Mouse (Mus musculus) E14TG2a.4 (cell line): ENCODE results near the gene Olfr55.
"Not testable (repeated sequence)": the region's sequence is repeated elsewhere in the genome, so short reads cannot be mapped to it uniquely, and the experiment has no call there.

ENCODE experiments used
- H3K27me3 ChIP-seq: 2 replicates; pipeline ENCODE4 v1.6.1; 2014; ENCODE audit warnings: low read length, control low read depth; ENCODE audit not compliant: insufficient read depth
- H3K36me3 ChIP-seq: 2 replicates; pipeline ENCODE4 v1.6.1; 2014; ENCODE audit warnings: low read length, control low read depth; ENCODE audit not compliant: insufficient read depth
- H3K4me1 ChIP-seq: replicated peaks from 2 replicates; pipeline ENCODE4 v1.6.1; 2014; ENCODE audit warnings: low read depth, low read length, control low read depth
- H3K4me3 ChIP-seq: replicated peaks from 2 replicates; pipeline ENCODE4 v1.5.1; 2014; ENCODE audit warnings: mild to moderate bottlenecking, low read length
- H3K9me3 ChIP-seq: 2 replicates; pipeline ENCODE4 v1.6.1; 2014; ENCODE audit warnings: low read length, control low read depth
- CTCF ChIP-seq: conservative IDR thresholded peaks from 2 replicates; pipeline ENCODE4 v1.5.1; 2014; ENCODE audit warnings: low read length
- NANOG ChIP-seq: IDR thresholded peaks from 2 replicates; pipeline ENCODE4 v1.6.1; 2014; ENCODE audit warnings: borderline replicate concordance, low read length, mixed read lengths
- POU5F1 ChIP-seq: IDR thresholded peaks from 2 replicates; pipeline ENCODE4 v1.6.1; 2014; ENCODE audit warnings: low read length, borderline replicate concordance

Gene Olfr55

GRCm38 (mm10) chr17:33168147-33168546, at the start of gene Olfr55:
Gene Olfr55, plus strand, starts transcription at chr17:33168447.
- H3K9me3 ChIP-seq, H3K4me1 ChIP-seq, H3K4me3 ChIP-seq, H3K36me3 ChIP-seq, H3K27me3 ChIP-seq: not testable (repeated sequence)

- no peaks in the 10 kb centered on the region for H3K36me3 ChIP-seq
- TF ChIP-seq CTCF (no peak), NANOG (no peak), POU5F1 (no peak)
- H3K4me3 ChIP-seq = no peak overlapping the region
- H3K9me3 ChIP-seq = peaks cover 23% of the 10 kb centered on the region
- no peaks in the 10 kb centered on the region for H3K4me1 ChIP-seq
- H3K27me3 ChIP-seq = no peaks in the 10 kb centered on the region
Measured at GRCm38 (mm10) chr17:33124546-33124945, 43.7 kb upstream of the Olfr55 start.

GRCm38 (mm10) chr17:33126257-33126656, 42.0 kb upstream of the Olfr55 start:
- Histone ChIP-seq H3K36me3 (no peaks in the 10 kb centered on the region), H3K4me1 (no peaks in the 10 kb centered on the region), H3K27me3 (no peaks in the 10 kb centered on the region), H3K9me3 (peaks cover 23% of the 10 kb centered on the region), H3K4me3 (no peak overlapping the region)
- no peak for TF ChIP-seq CTCF
- no peak for TF ChIP-seq NANOG
- no peak for TF ChIP-seq POU5F1

GRCm38 (mm10) chr17:33139261-33139820, 28.9 kb upstream of the Olfr55 start, which contains the start of gene Morc2b:
Gene Morc2b, minus strand, starts transcription at chr17:33139683.
- Histone ChIP-seq H3K4me1 (peaks cover 19% of the 10 kb centered on the region), H3K9me3 (no peaks in the 10 kb centered on the region), H3K4me3 (peak within 1 kb of the TSS; percentile 71), H3K27me3 (no peaks in the 10 kb centered on the region), H3K36me3 (no peaks in the 10 kb centered on the region)
- TF ChIP-seq NANOG (0 out of 2 replicates have a peak, but pooled peaks have one; percentile 5), POU5F1 (no peak)

GRCm38 (mm10) chr17:33191002-33191401, 22.8 kb downstream of the Olfr55 start, which contains the start of gene Olfr239:
Gene Olfr239, plus strand, starts transcription at chr17:33191302.
- H3K36me3 ChIP-seq, H3K4me1 ChIP-seq, H3K27me3 ChIP-seq, H3K4me3 ChIP-seq, H3K9me3 ChIP-seq: not testable (repeated sequence)

DNA sequence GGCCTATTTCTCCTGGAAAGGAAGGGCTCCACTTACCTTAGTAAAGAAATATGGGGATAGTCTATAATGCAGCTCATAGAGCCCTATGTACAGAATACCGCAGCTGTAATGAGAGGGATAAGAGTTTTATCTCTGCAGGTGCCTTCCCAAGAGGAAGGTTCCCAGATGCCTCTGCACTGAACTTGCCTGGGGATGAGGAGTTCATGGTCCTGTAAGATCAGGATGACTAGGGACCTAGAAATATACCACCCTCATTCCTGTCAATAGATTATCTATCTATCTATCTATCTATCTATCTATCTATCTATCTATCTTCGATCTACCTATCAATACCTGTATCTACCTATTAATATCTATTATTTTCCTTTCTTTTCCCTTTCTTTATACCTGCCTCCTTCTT, 53.3 kb downstream of the Olfr55 start, which contains the start of gene Olfr1564:
Olfr1564 (minus strand) TSS at position 101 of the 400 bp plus-strand sequence.
- no peaks in the 10 kb centered on the region for H3K36me3 ChIP-seq
- TF ChIP-seq CTCF (no peak), POU5F1 (no peak), NANOG (no peak)

More for the DNA sequence above, 53.3 kb downstream of the Olfr55 start, which contains the start of gene Olfr1564:
- Histone ChIP-seq H3K4me3 (no peak within 1 kb of the TSS), H3K9me3 (peaks cover 10% of the 10 kb centered on the region), H3K27me3 (no peaks in the 10 kb centered on the region), H3K4me1 (no peaks in the 10 kb centered on the region)
